Mouse (Mus musculus): ENCODE measurements at regions not wholly inside any gene's neighbourhood (a gene's known extent, or its start where the extent isn't known, plus 50 kb on each side); places are given as distances from the start of the nearest gene placed in this dataset.

- DNase-seq (ENCODE audit: low spot score in 2 of 2) = no peak
These were observed 2167.8 kb downstream of the 9330182O14Rik start for GRCm38 (mm10) chr15:42301956-42302355.

GRCm38 (mm10) chr15:42304097-42304496, 2169.9 kb downstream of the 9330182O14Rik start:
- no peak for DNase-seq (ENCODE audit: low spot score in 2 of 2)

DNA sequence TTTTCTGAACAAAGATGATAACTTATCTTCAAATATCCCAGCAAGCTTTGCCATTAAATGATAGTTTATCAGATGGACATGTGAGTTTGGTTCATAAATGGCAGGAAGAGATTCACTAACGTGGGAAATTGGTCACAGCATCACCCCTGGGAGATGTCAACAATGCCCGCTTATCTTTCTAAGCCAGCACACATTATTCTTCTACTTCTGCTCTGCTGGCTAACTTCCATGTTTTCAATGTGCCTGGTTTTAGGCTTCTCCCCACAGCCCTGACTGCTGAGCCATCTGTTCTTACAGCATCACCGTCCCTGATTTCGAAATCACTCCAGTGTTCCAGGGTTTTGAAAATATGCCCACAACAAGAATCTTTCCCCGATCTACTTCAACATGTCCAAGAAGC, 2175.4 kb downstream of the 9330182O14Rik start:
- DNase-seq (ENCODE audit: low spot score in 2 of 2) = no peak

DNA sequence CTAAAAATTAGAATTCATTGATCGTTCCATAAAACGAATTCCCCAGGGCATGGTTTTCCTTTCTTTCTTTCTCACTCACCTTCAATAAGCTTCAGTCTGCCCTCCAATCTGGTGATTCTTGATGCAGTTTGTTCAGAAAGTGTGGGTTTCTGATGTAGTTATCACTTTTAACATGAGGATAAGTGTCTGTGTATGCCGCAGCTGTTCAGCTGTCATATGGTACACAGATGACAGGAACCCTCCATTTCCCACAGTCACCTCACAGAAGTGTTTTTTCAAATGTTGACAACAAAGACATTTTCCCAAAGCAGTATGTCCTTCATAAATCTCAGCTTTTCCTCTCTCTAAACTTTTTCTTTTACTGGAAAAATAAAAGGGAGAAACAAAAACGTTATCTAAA, 2177.0 kb downstream of the 9330182O14Rik start:
- no peak for DNase-seq (ENCODE audit: low spot score in 2 of 2)

DNA sequence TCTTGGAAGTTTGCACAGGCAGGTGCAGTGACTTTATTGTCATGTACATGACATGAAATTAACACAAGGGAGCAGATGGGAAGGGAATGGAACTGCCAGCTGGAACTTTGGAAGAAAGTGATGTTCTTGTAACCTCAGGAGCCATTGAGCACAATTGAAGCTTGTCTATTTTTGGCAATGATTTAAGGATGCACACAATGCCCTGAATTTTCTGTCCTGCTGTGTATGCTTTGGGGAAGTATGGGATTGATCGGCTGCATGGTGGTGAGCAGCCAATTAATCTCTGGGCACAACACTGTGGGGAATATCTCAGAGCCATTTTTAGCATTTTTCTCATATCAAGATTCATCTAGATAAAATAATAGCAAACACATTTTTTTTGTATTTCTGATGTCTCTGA, 2186.2 kb downstream of the 9330182O14Rik start:
- DNase-seq (ENCODE audit: low spot score in 2 of 2) = no peak

DNA sequence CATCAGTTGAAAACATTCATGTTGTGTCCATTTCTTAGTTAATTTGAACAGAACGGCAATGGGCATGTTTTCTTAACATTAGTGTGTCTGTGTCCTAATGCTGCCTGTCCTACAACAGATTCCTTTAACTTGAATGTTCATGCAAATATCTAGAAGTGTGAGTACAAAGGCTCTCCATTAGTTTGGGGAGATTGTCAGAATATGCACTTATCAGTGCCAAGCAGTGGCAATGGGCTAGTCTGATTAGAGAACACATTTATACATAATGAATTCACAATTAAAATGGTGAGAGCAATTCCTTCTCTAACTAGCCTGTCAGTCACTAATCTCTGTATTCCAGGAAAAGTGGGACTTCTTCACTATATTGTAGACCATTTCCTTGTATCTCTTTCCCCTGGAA, 2188.8 kb downstream of the 9330182O14Rik start:
- DNase-seq (ENCODE audit: low spot score in 2 of 2) = no peak

DNA sequence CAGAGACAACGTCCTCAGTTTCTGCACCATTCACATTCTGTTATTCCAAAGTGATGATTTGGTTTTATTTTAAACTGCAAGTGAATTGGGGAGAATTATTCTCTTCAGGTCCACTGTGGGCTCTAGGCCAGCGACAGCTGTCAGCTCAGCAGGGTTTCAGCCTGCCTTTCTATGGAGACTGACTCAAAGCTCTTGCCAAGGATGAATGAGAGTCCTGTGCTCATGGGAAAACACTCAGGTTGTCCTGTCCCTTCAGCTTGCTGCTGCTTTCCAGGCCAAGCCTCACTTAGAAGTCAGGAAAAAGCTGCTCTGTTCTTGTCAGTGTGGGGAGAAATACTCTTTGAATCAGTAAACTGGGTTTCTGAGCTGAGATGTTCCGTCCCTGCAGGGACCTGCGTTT, 2191.1 kb downstream of the 9330182O14Rik start:
- DNase-seq (ENCODE audit: low spot score in 2 of 2) = no peak

- no peak for DNase-seq (ENCODE audit: low spot score in 2 of 2)
These were observed 2194.4 kb downstream of the 9330182O14Rik start for GRCm38 (mm10) chr15:42328535-42328934.

- DNase-seq (ENCODE audit: low spot score in 2 of 2) = no peak
These were observed 2195.6 kb downstream of the 9330182O14Rik start for GRCm38 (mm10) chr15:42329742-42330141.

- no peak for DNase-seq (ENCODE audit: low spot score in 2 of 2)
These were observed 2199.5 kb downstream of the 9330182O14Rik start for GRCm38 (mm10) chr15:42333642-42334041.

- DNase-seq (ENCODE audit: low spot score in 2 of 2) = no peak
These were observed 2212.0 kb downstream of the 9330182O14Rik start for GRCm38 (mm10) chr15:42346131-42346530.

DNA sequence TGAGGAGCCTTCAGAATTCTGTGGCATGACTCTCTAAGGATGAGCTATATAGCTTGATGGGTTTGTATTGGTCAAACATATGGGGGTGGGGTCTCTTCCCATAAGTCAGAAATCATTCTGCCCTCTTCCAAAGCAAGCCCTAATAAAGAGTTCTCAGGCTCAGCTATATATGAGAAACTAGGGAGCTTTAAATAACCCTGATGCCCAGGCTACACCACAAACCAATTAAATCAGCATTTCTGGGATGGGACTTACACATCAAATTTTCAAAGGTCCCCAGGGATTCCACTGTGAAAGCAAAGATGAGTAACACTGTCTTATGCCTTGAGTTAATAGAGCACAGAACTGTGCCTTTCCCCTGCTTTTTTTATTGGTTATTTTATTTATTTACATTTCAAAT, 2227.7 kb downstream of the 9330182O14Rik start:
- no peak for DNase-seq (ENCODE audit: low spot score in 2 of 2)

- DNase-seq (ENCODE audit: low spot score in 2 of 2) = no peak
These were observed 2230.8 kb downstream of the 9330182O14Rik start for GRCm38 (mm10) chr15:42364979-42365378.

GRCm38 (mm10) chr15:42366796-42367195, 2232.6 kb downstream of the 9330182O14Rik start:
- no peak for DNase-seq (ENCODE audit: low spot score in 2 of 2)

GRCm38 (mm10) chr15:42369603-42370002, 2235.4 kb downstream of the 9330182O14Rik start:
- no peak for DNase-seq (ENCODE audit: low spot score in 2 of 2)

DNA sequence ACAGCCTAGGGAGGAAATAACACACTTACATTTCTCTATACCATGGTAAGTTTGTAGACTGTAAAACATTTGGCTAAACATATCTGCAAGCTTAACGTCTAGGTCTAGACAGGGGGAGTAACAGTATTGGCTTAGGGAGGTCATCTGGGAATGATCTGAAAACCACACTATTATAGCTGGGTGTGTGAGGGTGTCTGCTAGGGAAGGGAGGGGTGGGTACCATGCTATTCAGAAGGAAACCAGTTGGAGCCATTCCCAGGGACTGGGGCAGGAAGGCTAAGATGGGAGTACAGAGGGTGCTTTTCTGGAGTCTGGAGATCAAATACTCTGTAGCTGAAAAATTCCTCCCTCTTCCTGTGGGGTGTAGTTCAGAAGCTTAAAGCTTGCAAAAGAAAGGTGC, 2235.9 kb downstream of the 9330182O14Rik start:
- DNase-seq (ENCODE audit: low spot score in 2 of 2) = no peak

GRCm38 (mm10) chr15:42372704-42373286, 2238.6 kb downstream of the 9330182O14Rik start:
- no peak for DNase-seq (ENCODE audit: low spot score in 2 of 2)
